Mouse (Mus musculus): Measurements from ENCODE around the gene Olfr718-ps1. TPM values are rescaled to one million over a fixed set of nuclear protein-coding genes. Genes with fewer than 3 reads are reported as not detected.

The Olfr718-ps1 gene
- total RNA-seq, 1 experiment from 2014 or later: not detected

Other genes starting within 250 kb of the Olfr718-ps1 start
- gene Actb, start 240.8 kb downstream of the Olfr718-ps1 start, total RNA-seq (2017): 7,503 and 8,865 TPM in 2 replicates
- gene Fscn1, start 187.2 kb downstream of the Olfr718-ps1 start, total RNA-seq (2017): not detected in 2 replicates
- 102 and 127 TPM in 2 replicates for gene Rnf216, start 34.6 kb downstream of the Olfr718-ps1 start, total RNA-seq (2017)
- 12.0 and 12.5 TPM in 2 replicates for gene Rbak, start 33.2 kb upstream of the Olfr718-ps1 start, total RNA-seq (2017)
- gene Spdye4b, start 33.4 kb upstream of the Olfr718-ps1 start, total RNA-seq (2017): 0.37 and 0.70 TPM in 2 replicates
- gene Spdye4a, start 79.3 kb upstream of the Olfr718-ps1 start, total RNA-seq (2017): not detected in 2 replicates
- gene Zfp12, start 87.6 kb upstream of the Olfr718-ps1 start, total RNA-seq (2017): 24.3 and 25.9 TPM in 2 replicates
- gene Zfp316, start 122.4 kb upstream of the Olfr718-ps1 start, total RNA-seq (2017): 3.0 and 3.2 TPM in 2 replicates
- not detected in 2 replicates for gene Zfp853, start 146.0 kb upstream of the Olfr718-ps1 start, total RNA-seq (2017)
- gene E130309D02Rik, start 167.8 kb upstream of the Olfr718-ps1 start, total RNA-seq (2017): 14.1 and 15.0 TPM in 2 replicates
- 46.0 and 47.7 TPM in 2 replicates for gene Zdhhc4, start 181.7 kb upstream of the Olfr718-ps1 start, total RNA-seq (2017)
- gene Grid2ip, start 209.8 kb upstream of the Olfr718-ps1 start, total RNA-seq (2017): not detected in 2 replicates

All from neutrophil, adult 5-6 weeks (primary cell).